Mouse (Mus musculus) adrenal gland, adult 2 months (tissue): ENCODE measurements at regions not wholly inside any gene's neighbourhood (a gene's known extent, or its start where the extent isn't known, plus 50 kb on each side); places are given as distances from the start of the nearest gene placed in this dataset.
"Not testable (repeated sequence)": the region's sequence is repeated elsewhere in the genome, so short reads cannot be mapped to it uniquely, and the experiment has no call there.

Experiments used
- DNase-seq: peaks from one replicate; pipeline ENCODE4 v3.0.0; 2021

DNA sequence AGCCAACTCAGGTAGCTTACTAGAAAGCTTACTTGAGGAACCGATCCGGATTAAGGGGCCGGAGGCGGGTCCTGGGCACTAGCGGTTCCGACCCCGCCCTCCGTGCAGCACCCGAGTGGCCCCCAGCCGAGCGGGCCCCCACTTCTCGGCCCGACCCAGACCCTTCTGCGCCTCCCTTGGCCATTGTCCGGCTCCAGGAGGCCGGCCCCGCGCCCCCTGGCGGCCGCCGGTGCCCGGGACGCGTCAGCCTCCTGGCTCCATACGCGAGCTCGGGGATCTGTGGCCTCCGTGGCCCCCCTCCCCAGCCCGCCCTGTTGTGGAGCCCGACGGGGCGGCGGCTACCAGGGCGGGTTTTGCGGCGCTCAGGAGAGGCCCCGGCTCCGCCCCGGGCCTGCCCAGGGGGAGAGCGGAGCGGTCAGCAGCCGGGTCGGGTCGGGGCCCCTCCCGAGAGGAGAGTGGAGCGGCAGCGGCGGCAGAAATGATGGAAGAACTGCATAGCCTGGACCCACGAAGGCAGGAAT lies 94.3 kb upstream of the Zfp986 start:
- DNase-seq = peak; percentile 70

DNA sequence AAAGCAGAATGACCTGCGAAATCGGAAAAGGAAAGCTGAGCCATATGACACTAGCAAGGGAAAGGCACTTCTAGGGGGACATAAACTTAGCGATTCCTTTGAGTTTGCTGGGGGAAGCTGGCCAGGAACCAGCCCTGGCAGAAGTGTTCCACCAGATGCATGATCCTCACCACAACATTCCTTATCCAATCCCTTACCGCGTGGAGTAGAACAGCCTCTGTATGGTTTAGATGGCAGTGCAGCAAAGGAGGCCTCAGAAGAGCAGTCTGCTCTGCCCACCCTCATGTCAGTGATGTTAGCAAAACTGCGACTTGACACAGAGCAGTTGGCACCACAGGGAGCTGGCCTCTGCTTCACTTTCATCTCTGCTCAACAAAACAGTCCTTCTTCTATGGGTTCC lies 93.7 kb upstream of the Zfp986 start:
- peak; percentile 0 for DNase-seq

DNA sequence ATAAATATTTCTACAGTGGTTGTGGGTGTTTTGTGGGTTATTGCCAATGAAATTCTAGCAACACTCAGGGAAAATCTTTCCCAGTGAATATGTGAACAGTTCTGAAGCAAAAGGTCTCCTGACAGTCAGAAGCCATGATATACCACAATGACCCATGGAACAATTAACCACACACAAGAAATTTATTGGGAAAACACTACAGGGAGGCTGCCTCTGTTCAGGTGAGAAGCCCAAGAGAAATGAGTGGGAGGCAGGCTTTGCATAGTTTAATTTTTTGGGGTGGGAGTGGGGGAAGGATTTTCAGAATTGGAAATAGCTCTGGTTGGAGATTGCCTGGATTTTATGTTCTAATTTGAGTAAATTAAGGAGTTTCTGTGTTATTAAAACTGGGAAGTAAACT lies 92.1 kb upstream of the Zfp986 start:
- DNase-seq = not testable (repeated sequence)

DNA sequence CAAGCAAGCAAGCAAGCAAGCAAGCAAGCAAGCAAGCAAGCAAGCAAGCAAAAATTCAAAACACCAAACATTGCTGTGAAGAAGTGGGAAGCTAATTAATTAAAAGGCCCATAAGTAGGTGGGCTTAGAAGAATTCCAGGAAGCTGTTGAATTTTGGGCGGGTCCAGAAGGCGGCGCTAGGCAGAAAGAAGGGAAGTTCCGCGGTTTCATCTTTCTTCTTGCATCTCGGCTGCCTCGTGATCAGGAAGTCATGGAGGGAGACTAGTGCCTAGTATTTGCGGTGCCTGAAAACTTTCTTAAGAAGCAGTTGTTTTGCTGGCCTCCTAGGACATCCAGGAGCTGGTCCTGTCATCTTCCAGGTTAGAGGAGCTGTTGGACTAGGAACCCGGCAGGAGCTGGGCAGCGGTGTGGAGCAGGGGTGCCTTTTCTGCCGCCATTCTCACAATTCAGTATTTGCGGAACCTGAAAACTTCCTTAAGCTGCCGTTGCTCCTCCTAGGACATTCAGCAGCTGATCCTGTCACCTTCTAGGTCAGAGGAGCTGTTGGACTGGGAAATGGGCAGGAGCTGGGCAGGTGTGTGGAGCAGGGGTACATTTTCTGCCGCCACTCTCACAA lies 87.2 kb upstream of the Zfp986 start:
- not testable (repeated sequence) for DNase-seq

DNA sequence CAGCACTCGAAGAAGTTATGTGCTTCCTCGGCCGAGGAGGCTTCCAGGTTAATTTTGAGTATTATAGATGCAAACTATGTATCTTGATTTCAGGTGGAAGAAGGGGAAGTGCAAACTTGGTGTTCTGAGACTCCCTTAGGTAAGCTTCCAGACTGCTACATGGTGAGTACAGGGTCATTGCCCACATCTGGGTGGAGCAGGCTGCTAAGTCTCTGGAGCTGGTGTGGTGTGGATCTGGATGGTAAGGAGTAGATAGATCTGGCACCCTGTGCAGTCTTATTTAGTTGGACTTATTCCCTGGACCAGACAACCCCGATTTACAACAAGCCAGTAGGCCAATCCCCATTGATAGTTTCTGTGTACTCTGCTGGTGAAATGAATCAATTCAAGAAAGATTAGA lies 53.9 kb upstream of the Zfp986 start:
- DNase-seq = not testable (repeated sequence)
